Mouse (Mus musculus) embryonic facial prominence, embryonic 14.5 days (tissue): ENCODE data around the gene Tmem167b. TPM values are rescaled to one million over a fixed set of nuclear protein-coding genes. Genes with fewer than 3 reads are reported as not detected.

Experiments
- ATAC-seq: fragments of 200-750 bp; cut with Nextera tagmentation; 2 replicates; pipeline ENCODE4 v1.8.0; 2017; ENCODE audit warnings: low read depth, moderate number of reproducible peaks, moderate TSS enrichment
- DNase-seq: peaks from one replicate; pipeline ENCODE4 v3.0.0-alpha.2; 2015; ENCODE audit warnings: low spot score
- H3K27ac ChIP-seq: fragments of 300-500 bp; sonication (generic); replicated peaks from 2 replicates; pipeline ENCODE4 v1.5.1; 2014; ENCODE audit warnings: low read depth, mild to moderate bottlenecking, low read length, moderate library complexity
- H3K27me3 ChIP-seq: fragments of 300-500 bp; sonication (generic); replicated peaks from 2 replicates; pipeline ENCODE4 v1.6.1; 2014; ENCODE audit warnings: low read length; ENCODE audit not compliant: control insufficient read depth, insufficient read depth
- H3K36me3 ChIP-seq: fragments of 300-500 bp; sonication (generic); 2 replicates; pipeline ENCODE4 v1.6.1; 2014; ENCODE audit warnings: low read length, mixed read lengths; ENCODE audit not compliant: control insufficient read depth, insufficient read depth
- H3K4me1 ChIP-seq: fragments of 300-500 bp; sonication (generic); 2 replicates; pipeline ENCODE4 v1.6.1; 2014; ENCODE audit warnings: antibody characterized with exemption, low read length; ENCODE audit not compliant: control insufficient read depth, insufficient read depth
- H3K4me2 ChIP-seq: fragments of 300-500 bp; sonication (generic); 2 replicates; pipeline ENCODE4 v1.6.1; 2014; ENCODE audit warnings: low read depth, mild to moderate bottlenecking, low read length, moderate library complexity, mixed read lengths
- H3K4me3 ChIP-seq: fragments of 300-500 bp; sonication (generic); 2 replicates; pipeline ENCODE4 v1.5.1; 2014; ENCODE audit warnings: low read depth, mild to moderate bottlenecking, low read length
- H3K9ac ChIP-seq: fragments of 300-500 bp; sonication (generic); 2 replicates; pipeline ENCODE4 v1.6.1; 2014; ENCODE audit warnings: low read depth, mild to moderate bottlenecking, low read length, moderate library complexity, mixed read lengths
- H3K9me3 ChIP-seq: fragments of 300-500 bp; sonication (generic); 2 replicates; pipeline ENCODE4 v1.6.1; 2016; ENCODE audit warnings: low read length; ENCODE audit not compliant: control insufficient read depth
- WGBS: fragments of 180-500 bp; shearing (Covaris S2); extraction: QIAGEN DNeasy Blood & Tissue Kit; methylation state at CpG from one replicate; pipeline ENCODE4 v1.1.7; 2014; 5-methylcytosine and 5-hydroxymethylcytosine counted together
- polyA plus RNA-seq: library from polyadenylated mRNA; unstranded; fragments of >200 nt; fragmentation: Nextera tagmentation; extraction: Ambion mirVana; gene quantifications from 2 replicates; pipeline ENCODE4 v1.2.1, GENCODE M21; 2014

The Tmem167b gene
- polyA plus RNA-seq, 1 experiment from 2014 or later: 46.3 TPM

- Histone ChIP-seq H3K4me3 (peak overlapping the region; percentile 76), H3K4me1 (no peaks in the 10 kb centered on the region), H3K27ac (peak overlapping the region; percentile 85), H3K27me3 (no peaks in the 10 kb centered on the region), H3K4me2 (peak overlapping the region; percentile 72), H3K9me3 (no peaks in the 10 kb centered on the region), H3K36me3 (peaks cover 29% of the 10 kb centered on the region), H3K9ac (peak overlapping the region; percentile 93)
- DNase-seq (peak; percentile 99), ATAC-seq (peak; percentile 97)
- WGBS: 15% methylated on average over 22 of the region's 22 CpGs
Observed at GRCm38 (mm10) chr3:108554587-108555312, 7.5 kb downstream of the Tmem167b start.

GRCm38 (mm10) chr3:108554111-108554561 is 8.1 kb downstream of the Tmem167b start:
- Histone ChIP-seq H3K27me3 (no peaks in the 10 kb centered on the region), H3K27ac (peak overlapping the region; percentile 85), H3K36me3 (peaks cover 23% of the 10 kb centered on the region), H3K9me3 (no peaks in the 10 kb centered on the region), H3K4me1 (no peaks in the 10 kb centered on the region), H3K4me2 (peak overlapping the region; percentile 72), H3K9ac (peak overlapping the region; percentile 93), H3K4me3 (peak overlapping the region; percentile 76)
- ATAC-seq: peak; percentile 65
- 0% methylated on average over 29 of the region's 42 CpGs for WGBS
- peak; percentile 21 for DNase-seq

DNA sequence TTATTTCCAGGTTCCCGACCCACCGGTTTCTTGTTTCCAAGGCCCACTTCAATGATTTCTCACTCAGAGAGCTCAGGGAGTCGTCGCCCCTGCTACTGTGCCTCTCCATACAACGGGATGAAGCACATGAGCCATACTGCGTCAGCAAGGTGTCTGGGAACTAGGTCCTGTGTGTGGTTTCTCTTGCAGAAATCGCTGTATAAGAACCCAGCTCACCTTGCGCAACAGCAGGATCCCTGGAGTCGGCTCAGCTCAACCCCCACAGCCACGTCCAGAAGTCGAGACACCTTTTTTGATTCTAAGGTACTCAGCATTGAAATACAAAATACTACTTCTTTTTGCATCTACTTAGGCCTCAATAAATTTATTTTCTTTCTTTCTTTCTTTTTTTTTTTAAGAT is 20.0 kb downstream of the Tmem167b start:
- H3K36me3 ChIP-seq: no peaks in the 10 kb centered on the region
- no peak overlapping the region for H3K27ac ChIP-seq
- no peak overlapping the region for H3K9ac ChIP-seq
- DNase-seq (no peak), ATAC-seq (no peak)
- peaks cover 4% of the 10 kb centered on the region; the same call in 1 of the 2 replicates for H3K4me1 ChIP-seq
- H3K4me3 ChIP-seq: no peak overlapping the region
- no peaks in the 10 kb centered on the region for H3K9me3 ChIP-seq
- WGBS: 79% methylated on average over 11 of the region's 11 CpGs
- no peak overlapping the region for H3K4me2 ChIP-seq
- H3K27me3 ChIP-seq: no peaks in the 10 kb centered on the region

DNA sequence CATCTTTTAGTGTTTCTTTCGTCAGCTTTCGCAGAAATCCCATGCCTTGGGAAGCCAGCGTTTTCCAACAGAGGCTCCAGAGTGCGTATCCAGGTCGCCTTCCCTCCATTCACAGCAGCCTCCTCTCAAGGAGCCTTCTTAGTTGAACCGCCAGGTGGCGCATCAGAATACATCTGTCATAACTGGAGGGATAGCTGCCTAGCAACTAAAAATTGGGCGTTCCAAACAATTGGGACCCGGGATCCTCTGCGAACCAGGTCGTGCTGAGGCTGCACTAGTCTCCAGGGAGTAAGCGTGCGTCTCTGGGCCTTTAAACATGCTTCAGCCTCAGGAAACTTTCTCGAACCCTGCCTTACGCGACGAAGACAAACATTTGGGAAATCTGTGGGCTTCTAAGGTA is 25.0 kb downstream of the Tmem167b start:
- Histone ChIP-seq H3K36me3 (no peaks in the 10 kb centered on the region), H3K4me3 (peak overlapping the region; percentile 30), H3K27me3 (peaks cover 26% of the 10 kb centered on the region), H3K4me2 (peak overlapping the region; percentile 60), H3K4me1 (peaks cover 4% of the 10 kb centered on the region; the same call in 1 of the 2 replicates), H3K9me3 (no peaks in the 10 kb centered on the region), H3K27ac (no peak overlapping the region), H3K9ac (peak overlapping the region; percentile 38; the same call in 1 of the 2 replicates)
- ATAC-seq (peak; percentile 84), DNase-seq (peak; percentile 96)
- 1% methylated on average over 17 of the region's 17 CpGs for WGBS

DNA sequence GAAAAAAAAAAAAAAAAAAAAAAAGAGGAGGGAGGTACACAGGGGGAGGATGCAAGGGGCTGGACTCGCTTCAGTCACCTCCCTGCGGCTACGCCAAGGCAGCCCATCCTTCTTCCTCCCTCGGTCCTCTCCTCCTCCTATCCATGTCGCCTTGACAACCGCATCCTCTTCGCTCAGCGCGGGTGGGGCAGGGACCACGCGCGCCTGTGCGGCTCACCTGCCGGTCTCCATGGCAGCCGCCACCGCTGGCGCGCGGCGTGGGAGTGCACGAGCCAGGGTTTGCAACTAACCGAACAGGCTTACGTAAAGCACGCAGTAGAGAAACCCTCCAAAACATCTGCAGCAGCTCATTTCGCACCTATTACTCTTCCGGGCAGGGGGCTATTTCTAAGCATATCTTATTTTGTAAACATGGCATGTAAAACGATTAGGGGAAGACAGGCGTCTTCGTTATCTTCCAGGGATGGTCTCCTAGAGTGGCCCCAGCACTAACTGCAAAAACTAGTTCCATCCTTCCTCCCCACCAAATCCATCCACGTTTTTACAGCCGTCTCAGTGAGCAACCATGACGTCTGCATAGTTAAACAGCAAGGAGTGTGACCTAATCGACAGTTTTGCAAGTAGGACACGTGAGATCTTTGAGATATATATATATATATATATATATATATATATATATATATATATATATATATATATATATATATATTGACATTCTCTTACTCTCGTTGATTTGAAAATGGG is 25.6 kb downstream of the Tmem167b start, which contains the start of gene 5330417C22Rik:
Gene 5330417C22Rik, minus strand, starts transcription at position 20 of the 744 bp plus-strand sequence.
- H3K9ac ChIP-seq: peak within 1 kb of the TSS; percentile 45
- WGBS: 3% methylated on average over 34 of the region's 35 CpGs
- peak; percentile 87 for ATAC-seq

GRCm38 (mm10) chr3:108535896-108536516 is 26.3 kb downstream of the Tmem167b start:
- peaks cover 4% of the 10 kb centered on the region; the same call in 1 of the 2 replicates for H3K4me1 ChIP-seq
- DNase-seq (no peak), ATAC-seq (no peak)
- H3K27me3 ChIP-seq: peaks cover 26% of the 10 kb centered on the region
- H3K9me3 ChIP-seq: no peaks in the 10 kb centered on the region
- no peaks in the 10 kb centered on the region for H3K36me3 ChIP-seq
- peak overlapping the region; percentile 45 for H3K9ac ChIP-seq
- no peak overlapping the region for H3K27ac ChIP-seq
- 6% methylated on average over 15 of the region's 15 CpGs for WGBS
- H3K4me2 ChIP-seq: peak overlapping the region; percentile 77
- H3K4me3 ChIP-seq: peak overlapping the region; percentile 44

More for the DNA sequence above, 25.6 kb downstream of the Tmem167b start, which contains the start of gene 5330417C22Rik:
- peaks cover 4% of the 10 kb centered on the region; the same call in 1 of the 2 replicates for H3K4me1 ChIP-seq
- H3K9me3 ChIP-seq: no peaks in the 10 kb centered on the region
- H3K36me3 ChIP-seq: no peaks in the 10 kb centered on the region
- H3K4me2 ChIP-seq: peak within 1 kb of the TSS; percentile 77
- peak; percentile 69 for DNase-seq
- H3K27ac ChIP-seq: no peak within 1 kb of the TSS
- H3K4me3 ChIP-seq: peak within 1 kb of the TSS; percentile 44
- H3K27me3 ChIP-seq: peaks cover 26% of the 10 kb centered on the region

- Histone ChIP-seq H3K9me3 (no peaks in the 10 kb centered on the region), H3K4me3 (no peak within 1 kb of the TSS), H3K4me1 (peaks cover 4% of the 10 kb centered on the region; the same call in 1 of the 2 replicates), H3K36me3 (no peaks in the 10 kb centered on the region), H3K27me3 (peaks cover 26% of the 10 kb centered on the region), H3K27ac (no peak within 1 kb of the TSS), H3K4me2 (no peak within 1 kb of the TSS), H3K9ac (no peak within 1 kb of the TSS)
- DNase-seq (no peak), ATAC-seq (no peak)
- 89% methylated on average over 6 of the region's 6 CpGs for WGBS
Observed at GRCm38 (mm10) chr3:108533951-108534350, 28.3 kb downstream of the Tmem167b start, which contains the start of gene 1700013F07Rik. Gene 1700013F07Rik, plus strand, starts transcription at chr3:108534150.
